Mouse (Mus musculus) hindlimb bud, embryonic 11.5 days (tissue): ENCODE results near the gene 9230112D13Rik.

Experiments used
- DNase-seq: peaks from one replicate; pipeline ENCODE4 v3.0.0-alpha.2; 2012; ENCODE audit warnings: low read depth, low spot score; ENCODE audit errors: extremely low spot score

The 9230112D13Rik gene

GRCm38 (mm10) chr14:34522701-34523100 lies at the start of gene 9230112D13Rik:
Gene 9230112D13Rik (minus strand): TSS chr14:34522801.
- DNase-seq = no peak

- no peak for DNase-seq
Measured at GRCm38 (mm10) chr14:34571610-34572387, 49.2 kb upstream of the 9230112D13Rik start.

- no peak for DNase-seq
Measured at GRCm38 (mm10) chr14:34570903-34571302, 48.3 kb upstream of the 9230112D13Rik start.

- DNase-seq = peak; percentile 63
Measured at GRCm38 (mm10) chr14:34570294-34570693, 47.7 kb upstream of the 9230112D13Rik start.

GRCm38 (mm10) chr14:34569534-34570194 lies 47.1 kb upstream of the 9230112D13Rik start:
- no peak for DNase-seq

- no peak for DNase-seq
Measured at GRCm38 (mm10) chr14:34568626-34569025, 46.0 kb upstream of the 9230112D13Rik start.

GRCm38 (mm10) chr14:34567697-34568096 lies 45.1 kb upstream of the 9230112D13Rik start:
- DNase-seq = no peak

- no peak for DNase-seq
Measured at GRCm38 (mm10) chr14:34566530-34566929, 43.9 kb upstream of the 9230112D13Rik start.

GRCm38 (mm10) chr14:34565711-34566110 lies 43.1 kb upstream of the 9230112D13Rik start:
- no peak for DNase-seq

- no peak for DNase-seq
Measured at GRCm38 (mm10) chr14:34564646-34565045, 42.0 kb upstream of the 9230112D13Rik start.

GRCm38 (mm10) chr14:34562393-34562792 lies 39.8 kb upstream of the 9230112D13Rik start:
- DNase-seq = no peak

GRCm38 (mm10) chr14:34561647-34562046 lies 39.0 kb upstream of the 9230112D13Rik start:
- no peak for DNase-seq

GRCm38 (mm10) chr14:34558947-34559346 lies 36.3 kb upstream of the 9230112D13Rik start:
- no peak for DNase-seq

GRCm38 (mm10) chr14:34555211-34555610 lies 32.6 kb upstream of the 9230112D13Rik start:
- no peak for DNase-seq

GRCm38 (mm10) chr14:34554047-34554446 lies 31.4 kb upstream of the 9230112D13Rik start:
- no peak for DNase-seq

GRCm38 (mm10) chr14:34553470-34553869 lies 30.9 kb upstream of the 9230112D13Rik start:
- no peak for DNase-seq

GRCm38 (mm10) chr14:34552226-34552625 lies 29.6 kb upstream of the 9230112D13Rik start:
- no peak for DNase-seq

GRCm38 (mm10) chr14:34549004-34549671 lies 26.5 kb upstream of the 9230112D13Rik start:
- DNase-seq = no peak

GRCm38 (mm10) chr14:34548391-34549001 lies 25.9 kb upstream of the 9230112D13Rik start:
- peak; percentile 60 for DNase-seq

GRCm38 (mm10) chr14:34544545-34544944 lies 21.9 kb upstream of the 9230112D13Rik start:
- no peak for DNase-seq

GRCm38 (mm10) chr14:34544001-34544400 lies 21.4 kb upstream of the 9230112D13Rik start:
- no peak for DNase-seq
